Comparison of ENCODE assay signal across 13 mouse cellular contexts in genomic region chr12:25923772-25924171, GRCm38 (mm10).
"Had no signal": no experiment of that assay in that cellular context is flagged by ENCODE, and none has a peak within 500 bp of the region (broad histone marks: within the 10 kb centered on the region; RNA-seq: fewer than 3 reads in every experiment).

No protein-coding gene starts in this region.

- DNase-seq: kidney, adult 18-20 months; kidney, adult 9 months; kidney, postnatal 14 days; kidney, postnatal 4 days; liver, postnatal 0 days; thymus, postnatal 25 days had no signal

- ATAC-seq: intestine, embryonic 15.5 days; liver, postnatal 0 days had no signal

- H3K27ac ChIP-seq: intestine, embryonic 15.5 days; left cerebral cortex, adult 2 months; liver, embryonic 14.5 days; lung, embryonic 15.5 days; stomach, embryonic 15.5 days had no signal

- H3K4me2 ChIP-seq: intestine, embryonic 15.5 days; liver, embryonic 11.5 days; lung, embryonic 15.5 days; midbrain, embryonic 11.5 days; stomach, embryonic 15.5 days had no signal

- H3K27me3 ChIP-seq: intestine, embryonic 15.5 days; lung, embryonic 15.5 days; stomach, embryonic 15.5 days had no signal

- H3K4me1 ChIP-seq: intestine, embryonic 15.5 days; lung, embryonic 15.5 days; stomach, embryonic 15.5 days had no signal

- H3K4me3 ChIP-seq: intestine, embryonic 15.5 days; left cerebral cortex, adult 2 months; lung, embryonic 15.5 days; stomach, embryonic 15.5 days had no signal

- H3K9ac ChIP-seq: intestine, embryonic 15.5 days; liver, embryonic 14.5 days; liver, postnatal 0 days; lung, embryonic 15.5 days; stomach, embryonic 15.5 days had no signal

- H3K36me3 ChIP-seq: intestine, embryonic 15.5 days; lung, embryonic 15.5 days; stomach, embryonic 15.5 days had no signal

- H3K9me3 ChIP-seq: intestine, embryonic 15.5 days; lung, embryonic 15.5 days; stomach, embryonic 15.5 days had no signal
